Mouse (Mus musculus): Measurements from ENCODE around the gene Ficd.
"Not testable (repeated sequence)": the region's sequence is repeated elsewhere in the genome, so short reads cannot be mapped to it uniquely, and the experiment has no call there.

The Ficd gene

DNA sequence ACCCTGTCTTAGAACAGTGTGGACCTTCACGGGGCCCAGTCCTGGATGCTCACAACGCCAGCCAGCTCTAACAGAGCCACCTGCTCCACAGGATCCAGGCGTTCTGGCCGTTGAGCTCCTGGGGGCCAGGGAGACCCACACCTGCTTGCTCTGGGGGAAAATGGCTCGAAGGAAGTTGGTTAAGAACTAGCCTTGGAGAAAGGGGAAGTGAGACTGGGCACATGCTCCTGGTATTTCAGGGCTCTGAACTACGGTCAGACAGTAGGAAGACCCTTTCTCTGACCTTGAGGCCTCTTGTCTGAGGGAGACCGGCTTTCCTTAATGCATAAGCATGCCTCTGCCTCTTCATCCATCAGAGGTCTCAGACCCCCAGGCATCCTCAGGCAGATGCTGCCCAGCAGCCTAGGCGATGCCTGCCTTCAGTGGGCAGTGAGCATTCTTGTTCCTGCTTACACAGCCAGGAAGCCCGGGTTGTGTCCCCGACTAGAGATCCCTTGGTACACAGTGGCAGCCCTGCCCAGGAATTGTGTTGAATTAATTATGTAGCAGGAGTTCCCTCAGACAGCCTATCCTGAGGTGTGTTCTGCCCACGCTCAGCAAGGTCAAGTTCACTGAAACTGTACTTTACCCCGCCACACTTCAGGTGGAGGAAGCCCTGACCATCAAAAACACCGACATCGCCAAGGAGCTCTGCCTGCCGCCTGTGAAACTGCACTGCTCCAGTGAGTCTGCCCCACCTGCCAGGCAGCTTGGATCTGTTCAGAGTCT is 40.7 kb downstream of the Ficd start:
- no peak for DNase-seq

DNA sequence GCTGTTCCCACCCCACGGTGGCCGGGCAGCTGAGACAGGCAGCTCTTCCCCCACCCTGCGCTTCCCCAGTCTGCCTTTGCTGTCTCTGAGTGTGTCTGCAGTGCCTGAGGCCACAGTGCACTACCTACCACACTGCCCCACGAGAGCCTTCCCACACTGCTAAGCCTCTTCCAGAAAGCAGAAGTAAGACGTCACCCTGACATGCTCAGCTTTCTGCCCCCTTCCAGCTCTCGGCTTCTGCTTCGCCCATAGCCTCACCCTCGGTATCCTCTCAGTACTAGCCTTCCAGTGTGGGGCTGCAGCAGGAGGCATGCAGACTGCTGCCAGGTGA is 41.3 kb downstream of the Ficd start:
- DNase-seq, result no peak

DNA sequence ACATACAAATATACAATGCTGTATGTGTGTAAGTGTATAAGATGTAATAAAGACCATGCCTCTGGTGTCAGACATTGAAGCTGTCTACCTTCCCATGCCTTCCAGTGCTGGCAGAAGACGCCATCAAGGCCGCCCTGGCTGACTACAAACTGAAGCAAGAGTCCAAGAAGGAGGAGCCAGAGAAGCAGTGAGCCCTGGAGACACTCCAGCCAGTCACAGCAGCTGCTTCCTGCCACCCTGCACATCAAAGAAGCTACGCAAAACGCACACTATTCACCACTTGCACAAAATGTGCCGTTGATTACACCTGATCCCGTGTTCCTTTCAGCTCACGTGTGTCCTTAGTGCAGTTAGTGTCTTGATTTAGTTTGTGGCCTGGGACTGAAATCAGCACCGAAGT is 42.1 kb downstream of the Ficd start:
- DNase-seq, result peak; percentile 36

DNA sequence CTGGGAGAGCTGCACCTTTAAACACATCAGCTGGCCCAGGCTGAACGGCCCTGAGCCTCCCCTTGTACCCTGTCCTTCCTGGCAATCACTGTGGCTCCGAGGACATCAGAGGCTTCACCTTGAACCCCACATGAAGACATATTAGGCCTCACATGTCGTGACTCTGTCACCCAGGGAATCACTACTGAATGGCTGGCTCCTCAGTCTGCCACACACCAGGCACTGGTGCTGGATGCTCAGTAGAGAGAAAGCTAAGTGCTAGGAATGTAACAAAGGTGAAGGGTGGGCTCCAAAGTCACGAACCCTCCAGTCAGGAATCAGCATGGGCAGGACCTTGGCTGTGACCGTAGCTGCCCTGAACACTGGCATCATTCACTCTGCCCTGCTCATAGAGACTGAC is 44.0 kb downstream of the Ficd start:
- DNase-seq, result no peak

DNA sequence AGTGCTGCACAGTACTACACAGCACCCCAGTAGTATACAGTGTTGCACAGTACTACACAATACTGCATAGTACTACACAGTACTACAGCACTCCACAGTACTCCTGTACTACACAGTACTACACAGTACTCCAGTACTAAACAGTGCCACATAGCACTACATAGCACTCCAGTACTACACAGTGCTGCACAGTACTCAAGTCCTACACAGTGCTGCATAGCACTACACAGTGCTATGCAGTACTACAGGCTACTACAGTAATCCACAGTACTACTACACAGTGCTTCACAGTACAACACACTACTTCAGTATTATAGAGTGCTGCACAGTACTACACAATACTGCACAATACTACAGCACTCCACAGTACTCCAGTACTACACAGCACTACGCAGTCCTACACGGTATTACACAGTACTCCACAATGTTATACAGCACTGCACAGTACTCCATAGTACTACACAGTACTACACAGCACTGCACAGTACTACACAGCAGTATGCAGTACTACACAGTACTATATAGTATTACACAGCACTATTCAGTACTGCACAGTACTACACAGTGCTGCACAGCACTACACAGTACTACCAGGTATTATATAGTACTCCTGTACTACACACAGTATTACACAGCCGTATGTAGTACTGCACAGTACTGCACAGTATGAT is 44.6 kb downstream of the Ficd start:
- no peak for DNase-seq

DNA sequence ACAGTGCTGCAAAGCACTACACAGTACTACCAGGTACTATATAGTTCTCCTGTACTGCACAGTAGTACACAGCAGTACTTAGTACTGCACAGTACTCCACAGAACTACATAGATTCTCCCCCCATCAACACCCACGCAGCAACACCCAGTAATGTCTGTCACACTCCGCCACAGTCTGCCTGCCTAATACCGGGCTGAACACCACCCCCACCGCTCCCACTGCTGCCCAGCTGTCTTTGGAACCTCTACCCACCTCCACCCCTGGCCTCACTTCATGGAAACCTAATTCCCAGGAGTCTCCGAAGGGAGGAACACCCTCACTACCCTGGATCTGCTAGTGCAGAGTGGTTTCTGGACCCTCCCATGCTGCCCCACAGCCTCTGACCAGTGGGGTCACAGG is 45.2 kb downstream of the Ficd start:
- no peak for DNase-seq

DNA sequence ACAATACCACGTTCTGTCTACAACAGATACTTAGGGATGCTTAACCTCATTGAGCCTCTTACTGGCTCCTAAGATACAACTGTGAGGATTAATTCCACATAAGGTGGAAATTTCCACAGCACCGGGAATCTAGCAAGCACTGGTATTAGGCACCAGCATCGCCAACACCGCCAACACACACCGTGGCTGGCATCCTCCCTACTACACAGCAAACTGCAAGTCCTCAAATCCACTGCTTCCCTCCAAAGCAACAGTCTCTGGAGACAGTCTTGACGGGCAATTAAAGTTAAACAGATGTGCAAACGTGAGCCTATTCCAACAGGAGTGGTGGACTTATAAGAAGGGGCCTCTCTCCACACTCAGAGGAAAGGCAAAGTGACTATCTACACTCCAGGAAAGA is 45.7 kb downstream of the Ficd start:
- DNase-seq, result no peak

DNA sequence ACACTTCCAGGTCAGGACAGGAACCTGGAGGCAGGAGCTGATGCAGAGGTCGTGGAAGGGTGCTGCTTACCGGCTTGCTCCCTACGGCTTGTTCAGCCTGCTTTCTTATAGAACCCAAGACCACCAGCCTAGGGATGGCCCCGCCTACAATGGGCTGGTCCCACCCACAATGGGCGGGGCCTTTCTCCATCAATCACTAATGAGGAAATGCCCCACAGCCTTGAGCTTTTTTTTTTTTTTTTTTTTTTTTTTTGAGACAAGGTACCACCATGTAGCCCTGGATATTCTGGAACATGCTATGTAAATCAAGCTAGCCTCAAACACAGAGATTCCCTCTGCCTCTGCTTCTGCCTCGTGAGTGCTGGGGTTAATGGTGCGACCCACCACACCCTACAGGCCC is 46.3 kb downstream of the Ficd start:
- DNase-seq, result no peak

DNA sequence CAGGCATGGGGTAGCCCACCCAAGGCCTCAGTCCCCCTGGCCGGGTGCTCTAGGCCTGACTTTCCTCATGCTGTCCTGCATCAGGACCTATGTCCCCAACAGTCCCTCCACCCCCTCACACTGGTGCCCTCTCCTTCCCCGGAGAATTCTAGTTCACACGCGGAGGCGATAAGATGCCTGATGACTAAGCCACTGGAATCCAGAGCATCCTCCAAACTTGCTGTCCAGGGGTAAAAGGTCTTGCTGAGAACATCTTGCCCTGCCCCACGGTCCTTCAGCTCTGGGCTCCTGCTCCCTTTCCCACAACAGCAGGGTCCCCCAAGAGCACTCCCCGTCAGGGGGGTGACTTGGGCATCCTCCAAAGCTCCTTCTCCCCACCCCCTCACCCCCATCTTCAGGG is 47.0 kb downstream of the Ficd start:
- no peak for DNase-seq

DNA sequence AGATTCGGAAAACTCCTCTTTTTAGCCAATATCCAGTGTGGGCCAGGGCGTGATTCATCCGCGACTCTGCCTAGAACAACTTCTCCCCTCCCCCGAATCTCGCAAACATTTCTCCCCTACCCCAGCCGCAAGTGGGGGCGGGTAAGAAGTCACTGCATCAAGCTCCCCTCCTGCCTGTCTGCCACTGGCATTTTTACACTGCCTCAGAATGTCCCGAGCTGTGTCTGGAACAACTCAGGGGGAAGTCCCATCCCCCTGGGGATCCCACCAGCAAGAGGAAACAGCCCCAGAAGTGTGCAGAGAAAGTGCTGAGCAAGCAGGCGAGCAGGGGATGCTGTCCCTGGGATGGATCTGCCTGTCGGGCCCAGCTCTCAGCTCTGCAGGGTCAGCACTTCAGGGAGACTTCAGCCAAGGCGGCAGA is 48.0 kb downstream of the Ficd start:
- DNase-seq, result no peak

DNA sequence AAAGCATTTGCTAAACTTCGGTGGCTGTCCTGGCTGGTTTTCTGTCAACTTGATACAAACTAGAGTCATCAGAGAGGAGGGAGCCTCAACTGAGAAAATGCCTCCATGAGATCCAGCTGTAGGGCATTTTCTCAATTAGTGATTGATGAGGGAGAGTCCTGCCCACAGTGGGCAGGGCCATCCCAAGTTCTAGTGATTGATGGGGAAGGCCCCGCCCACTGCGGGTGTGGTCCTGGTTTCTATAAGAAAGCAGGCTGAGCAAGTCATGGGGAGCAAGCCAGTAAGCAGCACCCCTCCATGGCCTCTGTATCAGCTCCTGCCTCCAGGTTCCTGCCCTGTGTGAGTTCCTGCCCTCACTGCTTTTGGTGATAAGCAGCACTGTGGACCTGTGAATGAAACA is 48.5 kb downstream of the Ficd start:
- DNase-seq, result not testable (repeated sequence)

DNA sequence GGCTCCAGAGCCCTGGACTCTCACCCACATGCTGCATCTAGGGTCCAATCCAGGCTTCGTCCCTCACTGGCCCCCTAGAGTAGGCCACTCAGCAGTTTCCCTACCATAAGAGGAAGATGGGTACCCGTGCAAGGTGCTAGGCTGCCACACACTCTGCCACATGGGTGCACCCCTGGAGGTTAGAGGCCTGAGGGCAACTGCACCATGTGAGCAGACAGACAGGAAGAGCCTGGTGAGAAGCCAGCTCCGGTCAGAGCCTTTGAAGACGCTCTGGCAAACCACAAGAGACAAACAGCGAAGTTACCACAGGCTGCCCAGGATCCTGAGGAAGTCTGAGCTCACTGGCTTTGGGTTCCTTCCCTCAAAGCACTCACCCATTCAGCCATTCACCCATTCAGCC is 51.4 kb downstream of the Ficd start:
- DNase-seq, result peak; percentile 51

DNA sequence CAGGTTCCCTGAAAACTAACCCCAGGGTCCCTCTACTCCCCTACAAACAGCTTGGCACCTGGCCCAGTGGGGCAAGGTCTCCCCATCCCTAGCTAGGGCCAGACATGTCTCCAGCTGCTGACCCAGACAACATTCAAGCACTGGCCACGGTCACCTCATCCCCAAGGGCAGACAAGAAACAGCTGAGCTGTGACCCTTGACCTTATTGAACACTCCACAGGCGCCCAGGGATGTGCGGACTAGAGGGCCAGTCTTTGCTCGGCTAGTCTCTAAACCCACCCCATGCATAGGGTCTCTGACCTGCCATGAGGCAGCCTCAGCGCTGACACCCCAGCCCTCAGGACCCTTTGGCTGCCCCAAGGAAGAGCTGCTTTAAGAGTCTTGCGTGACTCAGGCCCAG is 53.0 kb downstream of the Ficd start:
- no peak for DNase-seq

DNA sequence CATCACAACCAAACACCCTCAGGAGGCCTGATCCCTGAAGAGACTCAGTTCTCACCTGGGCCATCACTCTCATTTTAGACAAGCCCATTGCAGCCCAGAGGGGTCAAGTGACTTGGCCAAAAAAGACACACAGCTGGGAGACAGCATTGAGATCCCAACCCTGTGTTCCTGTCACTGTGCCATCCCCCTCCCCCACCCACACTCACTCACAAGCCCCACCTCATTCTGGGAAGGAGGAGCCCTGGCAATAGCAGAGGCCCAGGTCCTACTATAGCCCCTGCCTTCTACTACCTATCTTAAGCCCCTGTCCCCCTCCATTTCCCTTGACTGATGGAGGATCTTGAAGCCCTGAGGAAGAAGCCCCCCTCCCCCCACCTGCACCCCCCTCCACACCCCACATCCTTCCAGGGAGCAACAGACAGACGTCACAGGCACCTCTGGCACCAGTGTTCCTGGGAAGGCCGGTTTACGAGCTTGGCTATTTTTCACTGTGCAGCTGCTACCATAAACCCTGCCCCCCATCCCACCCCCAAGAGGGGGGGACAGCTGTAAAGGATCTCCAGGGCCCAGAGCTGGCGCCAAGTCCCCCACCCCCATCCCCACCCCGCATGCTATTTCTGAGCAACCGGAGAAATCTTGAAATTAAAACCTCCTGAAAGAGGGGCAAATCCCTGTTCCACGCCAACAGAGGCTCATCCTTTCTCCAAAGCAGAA is 53.6 kb downstream of the Ficd start:
- DNase-seq, result no peak

All from thymus, postnatal 14 days (tissue).